Mouse (Mus musculus): ENCODE measurements around the gene Tbc1d9.

DNA sequence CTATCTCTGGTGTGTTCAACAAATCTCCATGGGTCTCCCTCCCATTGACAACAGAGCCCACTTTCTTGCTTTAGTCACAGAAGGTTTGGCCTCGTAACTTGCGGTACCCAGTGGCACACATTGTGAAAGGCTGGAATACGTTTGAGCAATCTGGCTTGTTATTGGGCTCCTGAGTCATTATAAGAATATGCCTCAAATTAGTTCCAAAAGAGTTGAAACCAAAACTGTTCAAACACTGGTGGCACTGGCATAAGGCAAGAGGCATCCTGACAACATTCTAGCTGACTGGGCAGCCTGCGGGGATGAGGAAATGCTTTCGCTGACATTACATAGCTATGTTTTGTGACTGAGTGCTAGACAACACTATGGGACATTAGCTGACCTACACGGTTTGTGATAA, 144.7 kb downstream of the Tbc1d9 start:
- TF ChIP-seq CTCF (IDR thresholded peaks at IDR 0.05; ENCODE audit: borderline replicate concordance, control insufficient read depth, extremely low read depth, insufficient read depth, low read length, poor library complexity) (no peak), POLR2A (IDR thresholded peaks at IDR 0.05; ENCODE audit: control insufficient read depth, extremely low read depth, insufficient read depth, low read length, poor library complexity) (no peak)

Data from thymus, adult 2 months (tissue).